Mouse (Mus musculus) heart, adult 2 months (tissue): ENCODE measurements at regions not wholly inside any gene's neighbourhood (a gene's known extent, or its start where the extent isn't known, plus 50 kb on each side); places are given as distances from the start of the nearest gene placed in this dataset.

Experiments
- CTCF ChIP-seq: fragments of 200-600 bp; IDR thresholded peaks from 2 replicates; pipeline ENCODE4 v1.8.1; 2022; ENCODE audit warnings: antibody characterized with exemption, mild to moderate bottlenecking, moderate library complexity
- POLR2A ChIP-seq: fragments of 200-500 bp; IDR thresholded peaks from 2 replicates; pipeline ENCODE4 v1.6.1; 2011; ENCODE audit warnings: mild to moderate bottlenecking, low read depth, low read length, control low read depth; ENCODE audit not compliant: insufficient read depth

GRCm38 (mm10) chr13:16343280-16343945 is 331.8 kb downstream of the Inhba start:
- TF ChIP-seq POLR2A (no peak), CTCF (no peak)
